18 mouse cellular contexts compared by ENCODE assay signal in genomic region chr11:100831396-100831795, GRCm38 (mm10). TPM values are rescaled to one million over a fixed set of nuclear protein-coding genes. Genes with fewer than 3 reads are reported as not detected.
DNase-seq lines count a peak whose midpoint lies in the region; ATAC-seq lines count a peak whose summit lies in the region.
"Had no signal": no experiment of that assay in that cellular context is flagged by ENCODE, and none has a peak within 500 bp of the region (broad histone marks: within the 10 kb centered on the region; RNA-seq: fewer than 3 reads in every experiment).

No protein-coding gene starts in this region.

- peak overlapping the region; percentile 17; the same call in 1 of the 2 replicates for H3K27ac ChIP-seq in embryonic facial prominence, embryonic 13.5 days
- H3K27ac ChIP-seq in embryonic facial prominence, embryonic 10.5 days (replicated peaks), result no peak overlapping the region
- no peak overlapping the region for H3K27ac ChIP-seq in heart, embryonic 16.5 days (ENCODE audit: low read length)
- H3K27ac ChIP-seq in heart, embryonic 10.5 days, result no peak overlapping the region
- H3K27ac ChIP-seq: forebrain, embryonic 13.5 days; hindbrain, embryonic 15.5 days; intestine, embryonic 15.5 days had no signal

- no peak overlapping the region for H3K4me2 ChIP-seq in embryonic facial prominence, embryonic 13.5 days
- no peak overlapping the region for H3K4me2 ChIP-seq in heart, embryonic 16.5 days (ENCODE audit: low read depth, low read length)
- H3K4me2 ChIP-seq: forebrain, embryonic 13.5 days; hindbrain, embryonic 15.5 days; intestine, embryonic 15.5 days had no signal

- ATAC-seq in embryonic facial prominence, embryonic 13.5 days (ENCODE audit: insufficient number of reproducible peaks, insufficient read depth, low FRiP score, low TSS enrichment, low read depth), result no peak
- ATAC-seq in heart, embryonic 16.5 days (replicated peaks; ENCODE audit: extremely low read depth, insufficient read depth, low FRiP score), result no peak
- ATAC-seq: forebrain, embryonic 13.5 days; forebrain, postnatal 0 days; intestine, embryonic 15.5 days had no signal

- H3K9ac ChIP-seq in embryonic facial prominence, embryonic 13.5 days, result no peak overlapping the region
- peak overlapping the region; percentile 7; the same call in 1 of the 2 replicates for H3K9ac ChIP-seq in heart, embryonic 16.5 days (ENCODE audit: low read length)
- H3K9ac ChIP-seq: forebrain, embryonic 13.5 days; forebrain, postnatal 0 days; hindbrain, embryonic 15.5 days; intestine, embryonic 15.5 days had no signal

- H3K36me3 ChIP-seq in embryonic facial prominence, embryonic 13.5 days, result no peaks in the 10 kb centered on the region
- H3K36me3 ChIP-seq in embryonic facial prominence, embryonic 10.5 days (replicated peaks), result no peaks in the 10 kb centered on the region
- 0 out of 2 replicates have a peak, but pooled peaks cover 3% of the 10 kb centered on the region for H3K36me3 ChIP-seq in heart, embryonic 16.5 days (ENCODE audit: control insufficient read depth, insufficient read depth)
- H3K36me3 ChIP-seq in heart, embryonic 10.5 days, result 0 out of 2 replicates have a peak, but pooled peaks cover 2% of the 10 kb centered on the region
- H3K36me3 ChIP-seq: hindbrain, embryonic 15.5 days; intestine, embryonic 15.5 days had no signal

- no peaks in the 10 kb centered on the region for H3K9me3 ChIP-seq in embryonic facial prominence, embryonic 13.5 days
- H3K9me3 ChIP-seq in embryonic facial prominence, embryonic 10.5 days, result no peaks in the 10 kb centered on the region
- no peaks in the 10 kb centered on the region; the same call in 1 of the 2 replicates for H3K9me3 ChIP-seq in heart, embryonic 16.5 days (replicated peaks; ENCODE audit: control insufficient read depth, low read length)
- no peaks in the 10 kb centered on the region for H3K9me3 ChIP-seq in heart, embryonic 10.5 days
- H3K9me3 ChIP-seq: forebrain, embryonic 13.5 days; hindbrain, embryonic 15.5 days; intestine, embryonic 15.5 days had no signal

- H3K27me3 ChIP-seq in embryonic facial prominence, embryonic 13.5 days, result no peaks in the 10 kb centered on the region
- no peaks in the 10 kb centered on the region for H3K27me3 ChIP-seq in embryonic facial prominence, embryonic 10.5 days (replicated peaks; ENCODE audit: low read depth, poor library complexity, severe bottlenecking)
- no peaks in the 10 kb centered on the region for H3K27me3 ChIP-seq in heart, embryonic 16.5 days (ENCODE audit: control insufficient read depth, insufficient read depth, low read length)
- H3K27me3 ChIP-seq in heart, embryonic 10.5 days (ENCODE audit: insufficient read depth, poor library complexity, severe bottlenecking), result no peaks in the 10 kb centered on the region
- H3K27me3 ChIP-seq: forebrain, embryonic 13.5 days; hindbrain, embryonic 15.5 days; intestine, embryonic 15.5 days had no signal

- peaks cover 35% of the 10 kb centered on the region for H3K4me1 ChIP-seq in embryonic facial prominence, embryonic 13.5 days
- peaks cover 10% of the 10 kb centered on the region for H3K4me1 ChIP-seq in embryonic facial prominence, embryonic 10.5 days
- peaks cover 35% of the 10 kb centered on the region for H3K4me1 ChIP-seq in heart, embryonic 16.5 days (ENCODE audit: control insufficient read depth, insufficient read depth, low read length)
- H3K4me1 ChIP-seq in heart, embryonic 10.5 days, result peaks cover 34% of the 10 kb centered on the region

- 69% methylated on average over 10 of the region's 10 CpGs for WGBS in embryonic facial prominence, embryonic 13.5 days
- 79% methylated on average over 10 of the region's 10 CpGs for WGBS in embryonic facial prominence, embryonic 10.5 days
- WGBS in heart, embryonic 16.5 days, result 61% methylated on average over 10 of the region's 10 CpGs
- 72% methylated on average over 10 of the region's 10 CpGs for WGBS in heart, embryonic 10.5 days

- DNase-seq in embryonic facial prominence, embryonic 10.5 days (ENCODE audit: low spot score), result no peak
- DNase-seq in heart, embryonic 10.5 days (ENCODE audit: low spot score), result no peak
- peak; percentile 80 for DNase-seq in induced T-regulatory cell, adult 2 months (ENCODE audit: low read depth)
- no peak for DNase-seq in ovary, postnatal 14 days (ENCODE audit: low spot score)
- no peak for DNase-seq in neural tube, embryonic 10.5 days (ENCODE audit: extremely low spot score, low spot score)
- DNase-seq: adrenal gland, adult 8-10 months; adrenal gland, postnatal 36 days; cerebellum, adult 2 months; cerebellum, postnatal 14 days; forebrain, postnatal 0 days; heart, adult 18-20 months; heart, postnatal 14 days; kidney, adult 18-20 months had no signal

- H3K4me3 ChIP-seq in embryonic facial prominence, embryonic 13.5 days, result no peak overlapping the region
- no peak overlapping the region for H3K4me3 ChIP-seq in embryonic facial prominence, embryonic 10.5 days
- H3K4me3 ChIP-seq in heart, embryonic 16.5 days (ENCODE audit: low read length), result no peak overlapping the region
- no peak overlapping the region for H3K4me3 ChIP-seq in heart, embryonic 10.5 days
- H3K4me3 ChIP-seq: forebrain, embryonic 13.5 days; hindbrain, embryonic 15.5 days; intestine, embryonic 15.5 days had no signal

RNA-seq across cellular contexts. Expression of gene Stat5b, which starts 19.1 kb away (rescaled TPM):
- 19.1 and 19.9 TPM in 2 replicates for polyA plus RNA-seq in embryonic facial prominence, embryonic 13.5 days (2015; fragmentation: Nextera tagmentation; extraction: Ambion mirVana)
- 14.4 and 14.9 TPM in 2 replicates for polyA plus RNA-seq in embryonic facial prominence, embryonic 10.5 days (2016; fragmentation: Nextera tagmentation; extraction: Ambion mirVana)
- polyA plus RNA-seq in heart, embryonic 16.5 days (2015; fragmentation: Nextera tagmentation; extraction: Ambion mirVana), result 31.3 and 36.5 TPM in 2 replicates
- polyA plus RNA-seq in heart, embryonic 10.5 days (2016; fragmentation: Nextera tagmentation; extraction: Ambion mirVana), result 25.7 and 30.1 TPM in 2 replicates

RNA-seq across cellular contexts. Expression of gene Stat5a, which starts 27.8 kb away (rescaled TPM):
- polyA plus RNA-seq in embryonic facial prominence, embryonic 13.5 days (2015; fragmentation: Nextera tagmentation; extraction: Ambion mirVana), result 4.9 and 6.6 TPM in 2 replicates
- polyA plus RNA-seq in embryonic facial prominence, embryonic 10.5 days (2016; fragmentation: Nextera tagmentation; extraction: Ambion mirVana), result 1.7 and 1.9 TPM in 2 replicates
- polyA plus RNA-seq in heart, embryonic 16.5 days (2015; fragmentation: Nextera tagmentation; extraction: Ambion mirVana), result 10.1 and 15.1 TPM in 2 replicates
- 6.2 and 6.6 TPM in 2 replicates for polyA plus RNA-seq in heart, embryonic 10.5 days (2016; fragmentation: Nextera tagmentation; extraction: Ambion mirVana)
